Mouse (Mus musculus): ENCODE measurements at regions not wholly inside any gene's neighbourhood (a gene's known extent, or its start where the extent isn't known, plus 50 kb on each side); places are given as distances from the start of the nearest gene placed in this dataset.

Small RNAs in the stretch of these regions (microRNA-seq; reads per million reads assigned to microRNA genes)
- gene Gm24933 = 0 reads per million in 2 experiments
